Mouse (Mus musculus): ENCODE measurements around the gene Olfr654.

The Olfr654 gene

DNA sequence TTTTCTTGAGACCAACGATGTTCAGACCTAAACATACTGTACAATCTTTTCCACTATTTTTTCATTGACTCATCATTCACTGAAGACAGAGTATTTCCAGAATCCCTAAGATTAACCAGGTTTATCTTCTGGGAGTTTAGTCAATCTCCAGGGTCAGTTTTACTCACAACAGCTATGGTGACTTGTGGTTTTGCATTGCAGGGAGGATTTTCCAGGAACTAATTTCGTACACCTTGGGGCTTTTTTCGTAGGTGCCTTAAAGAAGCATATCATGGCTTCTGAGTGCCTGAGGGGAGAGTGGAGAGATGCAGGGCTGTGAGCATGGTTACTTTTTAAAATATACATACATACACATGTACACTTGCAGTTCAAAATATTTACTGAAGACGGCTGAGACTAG, at the start of gene Olfr654:
Olfr654 (plus strand) TSS at position 301 of the 400 bp plus-strand sequence.
- no peak for DNase-seq

DNA sequence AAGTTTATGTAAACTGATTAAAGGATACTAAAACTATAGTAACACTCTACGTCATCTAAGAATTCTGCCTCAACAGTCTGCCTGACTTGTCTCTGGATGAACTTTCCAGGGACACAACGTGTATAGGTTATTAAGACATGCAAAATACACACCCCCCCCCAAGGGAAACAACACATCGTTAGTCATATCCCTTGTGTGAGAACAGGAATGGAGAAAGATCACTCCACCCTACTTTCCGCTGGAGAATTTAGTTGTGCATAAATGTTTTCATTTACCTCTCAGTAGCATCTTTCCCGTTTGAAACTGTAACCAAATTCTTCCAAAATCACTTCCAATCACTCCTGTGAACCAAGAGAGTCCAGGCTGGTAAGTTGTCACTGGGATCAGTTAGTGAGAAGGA, 37.0 kb upstream of the Olfr654 start, which contains the start of gene Olfr651:
Olfr651 (plus strand) TSS at position 301 of the 400 bp plus-strand sequence.
- DNase-seq = no peak

DNA sequence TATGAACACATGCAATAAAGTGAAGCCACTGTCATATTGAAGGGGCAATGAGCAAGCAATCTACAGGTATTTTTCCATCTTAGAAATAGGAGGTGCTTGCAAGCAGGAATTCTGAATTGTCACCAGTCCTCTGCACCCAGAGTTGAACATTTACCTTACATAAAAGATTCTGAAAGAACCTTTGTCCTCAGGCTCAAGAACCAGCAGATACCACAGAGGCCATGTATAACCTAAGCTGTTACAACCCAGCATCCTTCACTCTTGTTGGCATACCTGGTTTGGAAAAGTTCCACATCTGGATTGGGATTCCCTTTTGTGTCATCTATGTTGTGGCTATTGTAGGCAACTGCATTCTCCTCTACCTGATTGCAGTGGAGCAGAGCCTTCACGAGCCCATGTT, 34.1 kb upstream of the Olfr654 start:
- no peak for DNase-seq

DNA sequence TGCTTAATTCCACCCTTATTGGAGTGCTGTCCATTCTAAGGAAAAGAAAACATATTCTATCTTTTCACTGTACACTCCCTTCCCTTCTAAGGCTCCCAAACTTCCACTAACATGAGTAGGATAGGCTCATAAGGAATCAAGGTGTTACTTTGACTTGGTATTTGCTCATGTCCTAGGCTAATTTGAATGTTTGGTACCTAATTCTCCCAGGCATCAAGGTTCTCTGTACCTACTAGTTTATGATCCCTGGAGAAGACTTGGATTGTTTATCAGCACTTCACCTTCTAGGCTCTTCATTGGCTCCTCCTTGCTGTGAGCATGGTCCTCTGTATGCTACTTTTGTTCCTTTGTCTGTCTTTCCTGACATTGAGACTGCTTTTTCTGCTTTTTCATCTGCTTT, 26.2 kb upstream of the Olfr654 start, which contains the start of gene Olfr652:
Olfr652 (plus strand) TSS at position 301 of the 400 bp plus-strand sequence.
- no peak for DNase-seq

DNA sequence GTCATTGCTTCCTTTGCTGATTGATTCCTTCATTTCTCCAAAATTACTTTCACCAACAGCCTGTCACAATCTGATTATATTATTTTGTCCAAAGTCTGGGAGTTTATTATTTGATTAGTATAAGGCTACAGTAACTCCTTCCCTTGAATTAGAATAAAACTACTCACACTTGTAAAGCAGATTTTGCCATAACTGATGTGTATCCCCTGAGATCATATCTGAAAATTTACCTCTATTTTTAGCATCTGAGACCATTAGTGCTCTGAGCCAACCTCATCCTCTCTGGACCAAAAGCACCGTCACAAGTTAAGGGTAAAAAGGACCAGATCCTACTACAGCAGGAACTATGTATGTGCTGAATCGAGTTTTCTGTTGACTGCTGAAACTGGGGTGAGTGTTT, 9.8 kb upstream of the Olfr654 start, which contains the start of gene Olfr653:
Olfr653 (plus strand) TSS at position 301 of the 400 bp plus-strand sequence.
- no peak for DNase-seq

DNA sequence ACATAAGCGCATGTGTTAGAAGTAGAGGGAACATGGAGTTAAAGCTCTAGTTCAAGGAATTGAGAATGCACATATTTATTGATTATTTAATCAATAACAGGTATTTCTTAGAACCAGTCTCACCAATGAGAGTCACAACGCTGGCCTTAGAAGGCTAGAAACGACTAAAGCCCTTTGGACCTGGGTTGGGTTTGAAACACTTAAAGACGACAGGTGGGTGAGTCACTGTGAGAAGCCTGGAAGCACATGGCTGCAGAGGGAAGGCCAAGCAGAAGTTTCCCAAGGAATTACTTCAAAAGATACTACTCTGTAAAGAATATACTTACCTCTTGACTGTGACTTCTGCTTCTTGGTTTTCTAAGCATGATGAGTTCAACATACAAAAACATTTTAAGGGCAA, 6.0 kb upstream of the Olfr654 start:
- no peak for DNase-seq

DNA sequence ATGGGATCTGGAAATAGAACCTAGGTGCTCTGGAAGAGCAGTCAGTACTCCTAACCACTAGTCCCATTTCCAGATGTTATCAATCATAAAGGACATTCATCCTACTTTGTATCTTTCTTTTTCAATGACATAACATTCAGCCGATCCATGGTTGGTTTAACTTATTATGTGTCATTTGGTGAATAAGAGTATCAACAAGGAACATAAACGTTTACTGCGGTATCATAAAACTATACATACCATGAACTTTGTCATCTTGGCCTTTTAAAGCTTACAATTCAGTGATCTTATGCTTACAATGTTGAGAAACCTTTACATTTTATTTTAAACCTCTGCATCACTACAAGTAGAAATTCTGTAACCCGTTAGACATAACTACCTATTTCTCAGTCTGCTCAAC, 5.4 kb upstream of the Olfr654 start:
- no peak for DNase-seq

DNA sequence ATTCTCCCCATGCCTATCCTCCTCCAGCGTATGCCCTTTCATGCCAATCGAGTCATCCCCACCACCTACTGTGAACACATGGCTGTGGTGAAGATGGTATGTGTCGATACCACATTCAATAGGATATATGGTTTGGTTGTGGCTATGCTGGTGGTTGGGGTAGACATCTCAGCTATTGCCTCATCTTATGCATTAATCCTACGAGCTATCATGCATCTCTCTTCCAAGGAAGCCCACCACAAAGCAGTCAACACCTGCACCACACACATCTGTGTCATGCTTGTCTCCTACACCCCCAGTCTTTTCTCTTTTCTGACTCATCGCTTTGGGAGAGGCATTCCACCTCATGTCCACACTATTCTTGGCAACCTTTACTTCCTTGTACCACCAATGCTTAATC, 1.4 kb downstream of the Olfr654 start:
- DNase-seq = no peak

DNA sequence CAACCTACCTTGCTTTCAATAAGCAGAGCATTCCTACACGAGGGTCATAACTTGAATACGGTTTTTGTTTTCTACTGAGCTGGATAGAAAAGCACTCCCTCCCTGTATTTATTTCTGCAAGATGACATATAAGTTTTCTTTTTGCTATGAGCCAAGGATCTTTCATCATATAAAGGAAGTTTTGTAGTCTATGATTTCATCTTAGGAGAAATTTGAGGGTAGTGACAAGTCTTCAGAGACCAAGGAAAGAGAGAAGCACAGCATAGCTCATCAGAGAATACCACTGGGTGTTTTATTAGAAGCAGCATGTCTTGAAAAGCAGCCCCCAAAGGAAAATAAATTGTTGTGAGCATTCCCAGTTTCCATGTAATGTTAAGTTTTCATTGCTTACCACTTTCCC, 14.9 kb downstream of the Olfr654 start, which contains the start of gene Olfr655:
Olfr655 (minus strand) TSS at position 101 of the 400 bp plus-strand sequence.
- no peak for DNase-seq

DNA sequence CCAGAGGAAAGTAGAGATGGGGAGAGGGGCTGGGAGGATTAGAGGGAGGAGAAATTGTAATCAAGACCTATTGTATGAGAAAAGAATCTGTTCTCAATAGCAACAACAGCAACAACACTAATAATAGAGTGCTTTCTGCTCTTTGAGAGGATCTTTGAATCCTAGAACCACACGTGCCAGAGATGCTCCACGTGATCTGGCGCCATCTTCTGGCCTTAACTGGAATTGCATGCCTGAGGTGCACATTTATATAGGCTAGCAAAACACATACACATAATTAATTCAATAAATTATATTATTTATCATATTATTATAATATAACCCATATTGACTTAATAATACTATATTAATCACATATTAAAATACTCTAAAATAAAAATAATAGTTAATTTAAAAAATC, 16.3 kb downstream of the Olfr654 start:
- no peak for DNase-seq

DNA sequence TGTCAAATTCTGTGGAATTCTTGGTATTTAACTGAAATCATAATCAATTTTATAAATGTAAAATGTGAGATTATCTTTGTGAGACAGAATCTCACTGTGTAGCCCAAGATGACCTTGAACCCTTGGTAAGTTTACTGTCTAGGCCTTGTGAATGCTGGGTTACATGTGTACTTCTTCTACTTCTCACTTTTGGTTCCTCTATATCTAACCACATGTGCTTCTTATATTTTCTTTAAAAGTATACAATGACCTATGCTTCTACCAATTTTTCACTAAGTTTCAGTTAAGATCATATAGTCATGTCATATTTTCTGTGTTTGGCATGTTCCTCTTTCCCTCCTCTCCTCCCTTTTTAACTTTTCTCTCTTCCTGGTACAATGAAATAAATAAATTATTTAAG, 17.9 kb downstream of the Olfr654 start:
- no peak for DNase-seq

DNA sequence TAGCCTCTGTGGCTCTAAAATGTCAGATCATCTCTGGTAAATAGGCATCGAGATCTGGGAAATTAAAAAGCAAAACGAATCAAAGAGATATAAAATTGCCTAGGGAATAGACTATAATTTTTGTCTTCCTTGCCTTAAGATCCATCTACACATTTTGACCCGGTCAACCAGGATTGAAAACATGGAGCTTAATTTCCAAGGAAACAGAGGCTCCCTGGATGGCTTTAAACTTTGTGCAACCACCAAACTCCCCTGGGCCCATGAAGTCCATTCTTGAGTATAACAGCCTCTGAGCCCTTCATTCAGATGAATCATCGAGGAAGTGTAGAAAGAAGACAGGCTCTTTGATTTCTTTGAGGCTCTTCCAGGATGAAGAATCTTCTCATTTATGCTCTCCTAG, 26.8 kb downstream of the Olfr654 start, which contains the start of gene Olfr656:
Olfr656 (plus strand) TSS at position 301 of the 400 bp plus-strand sequence.
- DNase-seq = no peak

DNA sequence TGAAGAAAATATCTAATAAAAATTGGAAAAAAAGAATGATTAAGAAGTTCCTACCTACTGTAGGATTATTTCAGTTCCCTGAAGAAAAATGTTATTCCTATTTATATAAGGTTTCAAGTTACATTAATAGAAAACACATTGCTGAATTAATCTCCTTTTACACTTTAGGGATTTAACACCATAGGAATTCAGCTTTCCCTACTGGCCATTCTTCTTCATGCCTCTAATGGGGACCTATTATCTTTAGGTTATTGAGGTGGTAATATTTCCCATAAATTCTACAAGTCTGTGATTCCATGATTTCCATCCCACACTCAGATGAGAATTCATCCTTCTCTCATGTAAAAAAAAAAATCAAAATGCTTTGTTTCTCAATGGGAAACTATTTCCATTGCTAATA, 37.7 kb downstream of the Olfr654 start, which contains the start of gene Olfr657:
Olfr657 (plus strand) TSS at position 301 of the 400 bp plus-strand sequence.
- no peak for DNase-seq

All from cerebellum, adult 9-11 months (tissue).